Mouse (Mus musculus) CH12.LX (cell line): ENCODE results near the gene Tbc1d19. TPM values are rescaled to one million over a fixed set of nuclear protein-coding genes. Genes with fewer than 3 reads are reported as not detected.

Experiments used
- DNase-seq: peaks from one replicate; pipeline ENCODE4 v3.0.0-alpha.2; 2013; ENCODE audit errors: extremely low read depth
- H3K27ac ChIP-seq: 2 replicates; pipeline ENCODE4 v1.5.1; 2012; ENCODE audit warnings: low read depth, mild to moderate bottlenecking, control low read depth, moderate library complexity; ENCODE audit not compliant: insufficient read depth
- H3K27me3 ChIP-seq: replicated peaks from 2 replicates; pipeline ENCODE3; 2012; ENCODE audit warnings: inconsistent platforms
- H3K36me3 ChIP-seq, 2 experiments: replicated peaks in 1 of 2; 2 replicates each; pipeline versions ENCODE3 to v1.6.1; 2012; ENCODE audit warnings: inconsistent platforms in 1 of 2, low read length in 1 of 2, mild to moderate bottlenecking in 1 of 2, mixed read lengths in 1 of 2, moderate library complexity in 1 of 2; ENCODE audit not compliant: control insufficient read depth in 1 of 2, insufficient read depth in 1 of 2
- H3K4me1 ChIP-seq, 2 experiments: 2 replicates each; pipeline ENCODE4 v1.6.1; 2012; ENCODE audit warnings: inconsistent platforms in 1 of 2, moderate library complexity in 1 of 2; ENCODE audit not compliant: insufficient read depth in 2 of 2, control insufficient read depth in 1 of 2
- H3K4me2 ChIP-seq: 2 replicates; pipeline ENCODE4 v1.6.1; 2012; ENCODE audit warnings: low read depth, mild to moderate bottlenecking, control low read depth; ENCODE audit not compliant: poor library complexity, insufficient read depth, severe bottlenecking
- H3K4me3 ChIP-seq, 3 experiments: fragments of 150-350 bp in 1 of 3; sonication (generic) in 1 of 3; replicated peaks in 1 of 3; 2 replicates each; pipeline versions ENCODE3 to v1.5.1; 2011 to 2012; ENCODE audit warnings: low read depth in 2 of 3, low read length in 2 of 3, mild to moderate bottlenecking in 2 of 3, moderate library complexity in 2 of 3, control low read depth in 1 of 3, improper control_type of control experiment in 1 of 3, inconsistent platforms in 1 of 3, mixed read lengths in 1 of 3; ENCODE audit not compliant: poor library complexity in 1 of 3
- H3K79me2 ChIP-seq: replicated peaks from 2 replicates; pipeline ENCODE4 v1.6.1; 2012; ENCODE audit warnings: mild to moderate bottlenecking, moderate library complexity; ENCODE audit not compliant: control insufficient read depth, poor library complexity, insufficient read depth, severe bottlenecking; ENCODE audit errors: extremely low read depth
- H3K9ac ChIP-seq: 2 replicates; pipeline ENCODE4 v1.6.1; 2012; ENCODE audit warnings: low read depth, mild to moderate bottlenecking, control low read depth, moderate library complexity; ENCODE audit not compliant: insufficient read depth
- H3K9me3 ChIP-seq: replicated peaks from 2 replicates; pipeline ENCODE3; 2012; ENCODE audit warnings: low read length, inconsistent platforms, mixed read lengths
- CHD2 ChIP-seq: IDR thresholded peaks from 2 replicates; pipeline ENCODE4 v1.6.1; 2011; ENCODE audit warnings: low read length, improper control_type of control experiment
- ELF1 ChIP-seq: IDR thresholded peaks from 2 replicates; pipeline ENCODE4 v1.6.1; 2014; ENCODE audit warnings: low read depth, mild to moderate bottlenecking, inconsistent platforms, low read length, improper control_type of control experiment
- ETS1 ChIP-seq: conservative IDR thresholded peaks from 2 replicates; pipeline ENCODE4 v1.6.1; 2012; ENCODE audit warnings: low read depth, mild to moderate bottlenecking, inconsistent platforms, low read length, improper control_type of control experiment, moderate library complexity
- GABPA ChIP-seq: IDR thresholded peaks from 2 replicates; pipeline ENCODE4 v1.6.1; 2012; ENCODE audit warnings: low read depth, low read length, improper control_type of control experiment, inconsistent platforms; ENCODE audit not compliant: insufficient replicate concordance
- HCFC1 ChIP-seq: IDR thresholded peaks from 2 replicates; pipeline ENCODE4 v1.6.1; 2012; ENCODE audit warnings: low read depth, mild to moderate bottlenecking, inconsistent platforms, low read length, improper control_type of control experiment
- JUN ChIP-seq: IDR thresholded peaks from 2 replicates; pipeline ENCODE4 v1.6.1; 2011; ENCODE audit warnings: low read depth, mild to moderate bottlenecking, low read length, improper control_type of control experiment, moderate library complexity; ENCODE audit not compliant: insufficient read depth
- JUND ChIP-seq: conservative IDR thresholded peaks from 2 replicates; pipeline ENCODE4 v1.6.1; 2011; ENCODE audit warnings: low read depth, low read length, improper control_type of control experiment
- KAT2A ChIP-seq: IDR thresholded peaks from 2 replicates; pipeline ENCODE4 v1.6.1; 2012; ENCODE audit warnings: low read length, improper control_type of control experiment, inconsistent platforms; ENCODE audit not compliant: insufficient replicate concordance
- MAX ChIP-seq: IDR thresholded peaks from 2 replicates; pipeline ENCODE4 v1.6.1; 2011; ENCODE audit warnings: low read length, improper control_type of control experiment
- MEF2A ChIP-seq: IDR thresholded peaks from 2 replicates; pipeline ENCODE4 v1.6.1; 2014; ENCODE audit warnings: low read depth, mild to moderate bottlenecking, inconsistent platforms, low read length, improper control_type of control experiment, borderline replicate concordance
- NELFE ChIP-seq: IDR thresholded peaks from 2 replicates; pipeline ENCODE4 v1.6.1; 2011; ENCODE audit warnings: low read depth, low read length, improper control_type of control experiment
- NRF1 ChIP-seq: IDR thresholded peaks from 2 replicates; pipeline ENCODE4 v1.6.1; 2014; ENCODE audit warnings: low read depth, mild to moderate bottlenecking, inconsistent platforms, low read length, improper control_type of control experiment, moderate library complexity
- PAX5 ChIP-seq: IDR thresholded peaks from 2 replicates; pipeline ENCODE4 v1.6.1; 2012; ENCODE audit warnings: low read length, inconsistent platforms, mixed read lengths
- POLR2A ChIP-seq: IDR thresholded peaks from 2 replicates; pipeline ENCODE4 v1.6.1; 2011; ENCODE audit warnings: low read depth, mild to moderate bottlenecking, improper control_type of control experiment, low read length
- POLR2AphosphoS2 ChIP-seq: IDR thresholded peaks from 2 replicates; pipeline ENCODE4 v1.6.1; 2011; ENCODE audit warnings: low read depth, low read length, improper control_type of control experiment
- RAD21 ChIP-seq: IDR thresholded peaks from 2 replicates; pipeline ENCODE4 v1.6.1; 2011; ENCODE audit warnings: low read depth, mild to moderate bottlenecking, low read length, improper control_type of control experiment, moderate library complexity
- SIN3A ChIP-seq: IDR thresholded peaks from 2 replicates; pipeline ENCODE4 v1.6.1; 2012; ENCODE audit warnings: low read length, improper control_type of control experiment, inconsistent platforms
- TBP ChIP-seq: conservative IDR thresholded peaks from 2 replicates; pipeline ENCODE4 v1.6.1; 2011; ENCODE audit warnings: low read depth, low read length, improper control_type of control experiment
- USF2 ChIP-seq: conservative IDR thresholded peaks from 2 replicates; pipeline ENCODE4 v1.6.1; 2011; ENCODE audit warnings: low read depth, low read length, improper control_type of control experiment
- ZNF384 ChIP-seq: IDR thresholded peaks from 2 replicates; pipeline ENCODE4 v1.6.1; 2012; ENCODE audit warnings: low read depth, low read length, improper control_type of control experiment, inconsistent platforms
- dilution Hi-C: fragments of 300-500 bp; cut with MboI; formaldehyde crosslinking; loops from 2 replicates; pipeline ENCODE4 v1.14.3; 2020; ENCODE audit warnings: low sequenced_read_pairs; ENCODE audit not compliant: extremely low pct_unique_long_range_greater_than_20kb, extremely low pct_ligation_motif_present
- in situ Hi-C: fragments of 300-500 bp; cut with MboI; formaldehyde crosslinking; loops from 3 replicates; pipeline ENCODE4 v1.14.3; 2019; ENCODE audit warnings: low sequenced_read_pairs, low pct_ligation_motif_present, low pct_unique_long_range_greater_than_20kb, mixed read lengths
- polyA plus RNA-seq: library from polyadenylated mRNA; unstranded; fragments of >175 nt; gene quantifications from 2 replicates; pipeline ENCODE4 v1.2.1, GENCODE M21; 2012; ENCODE audit warnings: low read depth; ENCODE audit not compliant: insufficient read length
- total RNA-seq, 2 experiments: library from RNA; depleted of rRNA; stranded (reverse); fragments of 300-350 nt in 1 of 2; fragments of >200 nt in 1 of 2; gene quantifications; 2 replicates each; pipeline ENCODE4 v1.2.3; 2012 to 2014

Tbc1d19 gene
- total and polyA plus RNA-seq, 3 experiments = 7.6 to 15.2 (median 14.8) TPM

DNA sequence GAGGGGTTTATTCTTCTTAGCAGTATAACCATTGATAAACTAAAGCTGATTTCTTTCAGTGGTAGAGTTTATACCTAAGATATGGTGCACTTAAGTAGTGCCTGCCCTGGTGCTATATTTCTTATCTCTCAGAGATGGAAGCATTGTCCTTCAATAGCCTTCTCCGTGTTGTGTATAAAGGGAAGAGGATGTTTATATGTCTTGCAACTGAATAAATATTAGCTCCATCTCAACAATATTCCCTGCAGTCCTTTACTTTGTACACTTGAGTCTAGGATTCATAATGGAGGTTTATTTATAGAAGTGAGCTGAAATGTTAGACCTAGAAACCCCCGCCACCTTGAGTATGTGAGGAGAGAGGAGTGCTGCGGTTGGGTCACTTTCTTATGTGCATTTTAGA lies 93.4 kb downstream of the Tbc1d19 start:
- no peaks in the 10 kb centered on the region for H3K79me2 ChIP-seq
- in situ Hi-C loops = no loop called here
- no peaks in the 10 kb centered on the region for H3K4me1 ChIP-seq
- no peaks in the 10 kb centered on the region for H3K27me3 ChIP-seq
- H3K4me2 ChIP-seq = no peak overlapping the region
- DNase-seq = no peak
- no peaks in the 10 kb centered on the region for H3K9me3 ChIP-seq
- dilution Hi-C loops = no loop called here
- TF ChIP-seq MAX (no peak), SIN3A (no peak), KAT2A (no peak), POLR2AphosphoS2 (no peak), PAX5 (no peak), MEF2A (no peak), NRF1 (no peak), JUND (no peak), POLR2A (no peak), ZNF384 (no peak), ELF1 (no peak), CHD2 (no peak), TBP (no peak), ETS1 (no peak), USF2 (no peak), NELFE (no peak), RAD21 (no peak), GABPA (no peak), HCFC1 (no peak)
- H3K27ac ChIP-seq = no peak overlapping the region
- peaks cover 0 to 11% of the 10 kb centered on the region in 2 experiments for H3K36me3 ChIP-seq
- H3K4me3 ChIP-seq = no peak overlapping the region
- H3K9ac ChIP-seq = no peak overlapping the region

DNA sequence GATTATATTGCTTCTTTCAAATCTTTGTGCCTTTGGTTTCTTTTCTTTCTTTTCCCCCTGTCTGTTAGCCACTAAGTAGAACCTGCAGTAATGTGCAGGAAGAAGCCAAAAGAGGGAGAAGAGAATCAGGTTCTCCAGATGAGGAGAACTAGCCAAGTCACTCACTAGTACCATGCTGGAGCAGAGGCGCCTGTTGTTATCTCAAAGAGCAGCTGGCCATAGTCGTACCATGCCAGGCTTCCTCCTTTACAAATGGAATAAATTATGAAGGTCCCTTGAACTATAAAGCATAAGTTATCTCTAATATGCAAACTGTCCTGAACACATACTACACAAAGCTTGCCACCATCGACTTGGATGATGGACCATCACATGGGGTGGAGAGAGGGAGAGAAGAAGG lies 99.8 kb downstream of the Tbc1d19 start:
- no peak overlapping the region for H3K9ac ChIP-seq
- H3K4me3 ChIP-seq = no peak overlapping the region
- no peaks in the 10 kb centered on the region for H3K9me3 ChIP-seq
- in situ Hi-C loops = no loop called here
- no peaks in the 10 kb centered on the region for H3K27me3 ChIP-seq
- H3K4me1 ChIP-seq = no peaks in the 10 kb centered on the region
- dilution Hi-C loops = no loop called here
- TF ChIP-seq JUN = no peak
- H3K4me2 ChIP-seq = no peak overlapping the region
- no peaks in the 10 kb centered on the region for H3K79me2 ChIP-seq
- H3K27ac ChIP-seq = no peak overlapping the region
- DNase-seq = no peak
- no peaks in the 10 kb centered on the region for H3K36me3 ChIP-seq
